Mouse (Mus musculus) embryo, embryonic 11.5 days (tissue): ENCODE data around the gene Cyp3a11.
"Not testable (repeated sequence)": the region's sequence is repeated elsewhere in the genome, so short reads cannot be mapped to it uniquely, and the experiment has no call there.

ENCODE experiments used
- DNase-seq: peaks from one replicate; pipeline ENCODE4 v3.0.0-alpha.2; 2012; ENCODE audit warnings: low read depth, low spot score

Gene Cyp3a11

DNA sequence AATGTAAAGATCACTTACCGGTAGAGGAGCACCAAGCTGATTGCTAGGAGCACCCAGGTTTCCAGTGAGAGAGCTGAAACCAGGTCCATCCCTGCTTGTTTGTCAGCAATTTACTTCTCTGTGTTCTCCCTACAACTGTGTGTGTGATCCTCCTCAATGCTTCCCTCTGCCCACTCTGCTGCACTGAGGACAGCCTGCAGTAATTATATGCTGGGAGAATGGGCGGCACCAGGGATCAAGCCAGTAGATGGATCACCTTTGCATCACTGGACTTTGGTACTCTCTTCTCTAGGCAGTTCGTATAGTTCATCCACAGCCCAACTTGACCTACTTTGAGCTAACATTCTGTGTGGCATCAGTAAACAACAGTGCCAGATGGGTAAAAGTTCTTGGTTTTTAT is at the start of gene Cyp3a11:
Gene Cyp3a11 (minus strand): TSS at position 277 of the 400 bp plus-strand sequence.
- no peak for DNase-seq

DNA sequence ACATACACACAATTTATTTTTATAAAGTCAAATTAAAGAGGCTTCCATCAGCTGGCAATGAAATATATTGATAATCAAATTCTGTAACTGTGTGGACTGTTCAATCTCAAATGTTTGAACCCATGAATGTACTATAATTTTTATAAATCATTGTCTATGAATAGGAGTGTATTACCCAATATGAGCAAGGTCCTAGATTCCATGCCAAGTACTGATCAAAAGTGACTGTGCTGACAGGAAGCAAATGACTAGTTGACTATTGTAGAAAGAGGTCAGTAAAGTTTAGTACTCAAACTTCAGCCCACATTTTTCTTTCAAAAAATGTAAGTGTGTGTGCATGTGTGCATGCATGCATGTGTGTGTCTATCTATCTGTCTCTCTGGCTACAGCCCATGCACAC is 33.1 kb upstream of the Cyp3a11 start:
- no peak for DNase-seq

GRCm38 (mm10) chr5:145911781-145912180 is 32.0 kb upstream of the Cyp3a11 start:
- no peak for DNase-seq

DNA sequence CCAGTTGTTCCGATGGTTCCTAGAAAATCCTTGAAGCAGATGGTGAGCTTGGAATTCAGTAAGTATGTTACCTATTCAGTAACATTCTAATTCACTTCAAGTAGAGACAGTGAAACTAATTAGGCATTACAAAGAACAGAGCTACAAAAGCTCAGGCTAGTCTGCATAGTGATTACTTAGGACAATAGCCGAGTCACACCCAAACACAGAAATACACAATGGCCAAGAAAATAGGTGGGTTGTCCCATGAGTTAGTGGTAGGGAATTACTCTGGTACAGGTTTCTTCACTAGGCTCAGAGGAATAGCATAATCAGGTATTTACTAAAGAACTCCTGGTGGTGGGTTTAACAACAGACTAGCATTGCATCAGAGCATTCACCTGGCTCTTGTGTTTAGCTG is 27.2 kb upstream of the Cyp3a11 start:
- DNase-seq = not testable (repeated sequence)

GRCm38 (mm10) chr5:145904535-145904934 is 24.8 kb upstream of the Cyp3a11 start:
- no peak for DNase-seq

DNA sequence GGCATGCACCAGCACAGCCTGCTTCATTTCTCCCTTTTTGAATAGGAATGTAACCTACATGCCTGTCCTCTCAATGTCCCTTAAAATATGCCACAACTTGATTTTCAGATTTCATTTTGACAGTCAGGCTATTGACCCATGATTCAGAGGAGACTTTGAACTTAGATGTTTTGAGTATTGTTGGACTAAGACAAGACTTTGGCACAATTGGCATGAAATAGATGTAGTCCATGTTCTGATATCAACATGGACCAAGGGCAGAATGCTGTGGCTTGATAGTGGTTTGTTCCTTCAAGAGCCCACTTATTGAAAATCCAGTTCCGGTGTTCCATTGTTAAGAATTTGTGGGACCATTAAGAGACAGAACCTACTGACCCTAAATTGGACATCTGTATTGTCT is 23.6 kb upstream of the Cyp3a11 start:
- no peak for DNase-seq

- DNase-seq = no peak
Observed at GRCm38 (mm10) chr5:145900436-145900990, 20.7 kb upstream of the Cyp3a11 start.

DNA sequence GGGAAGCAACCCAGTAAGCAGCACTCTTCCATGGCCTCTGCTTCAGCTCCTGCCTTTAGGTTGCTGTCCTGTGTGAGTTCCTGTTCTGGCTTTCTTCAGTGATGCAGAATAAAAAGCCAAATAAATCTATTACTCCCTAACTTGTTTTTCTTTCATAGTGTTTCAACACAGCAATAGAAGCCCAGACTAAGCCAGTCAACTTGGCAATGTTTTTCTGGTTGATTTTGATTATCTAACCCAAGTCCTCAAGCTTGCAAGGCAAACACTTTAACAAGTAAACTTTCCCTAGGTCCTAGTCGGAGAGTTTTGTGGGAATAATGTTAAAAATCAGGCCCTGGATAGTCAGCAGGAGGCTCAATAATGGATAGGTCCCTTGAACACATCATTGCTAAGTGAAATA is 17.5 kb upstream of the Cyp3a11 start:
- no peak for DNase-seq

DNA sequence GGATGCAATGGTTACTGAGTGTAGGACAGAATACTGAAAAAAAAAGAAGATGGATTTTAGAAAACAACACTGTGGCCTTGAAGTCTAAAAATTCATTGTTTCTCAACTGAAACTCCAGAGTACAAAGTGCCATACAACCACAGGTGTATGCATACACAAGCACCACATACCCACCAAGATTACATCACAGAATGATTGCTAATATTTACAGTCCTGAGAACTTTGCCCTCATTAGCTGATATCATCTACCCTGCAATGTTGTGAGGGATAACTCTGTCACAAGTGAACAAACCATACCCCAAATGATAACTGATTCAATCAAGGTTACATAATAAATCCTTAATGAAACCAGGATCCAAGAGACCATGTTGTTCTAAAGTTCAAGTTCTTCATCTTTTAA is 1.4 kb upstream of the Cyp3a11 start:
- no peak for DNase-seq

- DNase-seq = not testable (repeated sequence)
Observed at GRCm38 (mm10) chr5:145867433-145867832, 12.3 kb downstream of the Cyp3a11 start.

- not testable (repeated sequence) for DNase-seq
Observed at GRCm38 (mm10) chr5:145805796-145806195, 74.0 kb downstream of the Cyp3a11 start, which contains the start of gene Cyp3a44. TSS of gene Cyp3a44 (minus strand) at chr5:145805874.
